Mouse (Mus musculus) limb, embryonic 14.5 days (tissue): ENCODE measurements around the gene Mdfi. TPM values are rescaled to one million over a fixed set of nuclear protein-coding genes. Genes with fewer than 3 reads are reported as not detected.

ENCODE experiments used
- ATAC-seq: fragments of 200-750 bp; cut with Nextera tagmentation; 2 replicates; pipeline ENCODE4 v1.8.0; 2017; ENCODE audit warnings: low read depth, moderate number of reproducible peaks, moderate TSS enrichment; ENCODE audit not compliant: low FRiP score
- DNase-seq: peaks from one replicate; pipeline ENCODE4 v3.0.0-alpha.2; 2015; ENCODE audit warnings: low spot score
- H3K27ac ChIP-seq: fragments of 300-500 bp; sonication (generic); replicated peaks from 2 replicates; pipeline ENCODE4 v1.5.1; 2014; ENCODE audit warnings: low read depth, mild to moderate bottlenecking, low read length, moderate library complexity, mixed read lengths
- H3K27me3 ChIP-seq: fragments of 300-500 bp; sonication (generic); 2 replicates; pipeline ENCODE4 v1.6.1; 2014; ENCODE audit warnings: low read length, mixed read lengths; ENCODE audit not compliant: control insufficient read depth, insufficient read depth
- H3K36me3 ChIP-seq: fragments of 300-500 bp; sonication (generic); 2 replicates; pipeline ENCODE4 v1.6.1; 2014; ENCODE audit warnings: mild to moderate bottlenecking, low read length, moderate library complexity, mixed read lengths; ENCODE audit not compliant: control insufficient read depth, insufficient read depth
- H3K4me1 ChIP-seq: fragments of 300-500 bp; sonication (generic); 2 replicates; pipeline ENCODE4 v1.6.1; 2014; ENCODE audit warnings: antibody characterized with exemption, low read length, mixed read lengths; ENCODE audit not compliant: control insufficient read depth, insufficient read depth
- H3K4me2 ChIP-seq: fragments of 300-500 bp; sonication (generic); replicated peaks from 2 replicates; pipeline ENCODE4 v1.6.1; 2014; ENCODE audit warnings: low read depth, mild to moderate bottlenecking, low read length, moderate library complexity; ENCODE audit not compliant: severe bottlenecking
- H3K4me3 ChIP-seq: fragments of 300-500 bp; sonication (generic); replicated peaks from 2 replicates; pipeline ENCODE4 v1.5.1; 2014; ENCODE audit warnings: low read length
- H3K9ac ChIP-seq: fragments of 300-500 bp; sonication (generic); 2 replicates; pipeline ENCODE4 v1.6.1; 2014; ENCODE audit warnings: mild to moderate bottlenecking, low read depth, low read length, moderate library complexity; ENCODE audit not compliant: severe bottlenecking
- H3K9me3 ChIP-seq: fragments of 300-500 bp; sonication (generic); 2 replicates; pipeline ENCODE4 v1.6.1; 2016; ENCODE audit warnings: low read length; ENCODE audit not compliant: control insufficient read depth
- POLR2A ChIP-seq: fragments of 200-500 bp; IDR thresholded peaks from 2 replicates; pipeline ENCODE4 v1.8.0; 2012; ENCODE audit warnings: inconsistent platforms, mild to moderate bottlenecking, moderate library complexity, borderline replicate concordance; ENCODE audit not compliant: insufficient read depth, insufficient read length; ENCODE audit errors: extremely low read depth
- WGBS: fragments of 180-500 bp; shearing (Covaris S2); extraction: QIAGEN DNeasy Blood & Tissue Kit; methylation state at CpG from one replicate; pipeline ENCODE4 v1.1.7; 2014; 5-methylcytosine and 5-hydroxymethylcytosine counted together
- polyA plus RNA-seq, 2 experiments: library from polyadenylated mRNA; depleted of rRNA in 1 of 2; stranded (reverse) in 1 of 2; unstranded in 1 of 2; fragments of >200 nt; fragmentation: Nextera tagmentation in 1 of 2; extraction: Ambion mirVana in 1 of 2; gene quantifications; 2 replicates each; pipeline versions ENCODE4 v1.2.1 to v1.2.3; 2012 to 2014

Mdfi gene
- polyA plus RNA-seq, 2 experiments = 57.5 to 281 TPM

- 61% methylated on average over 4 of the region's 4 CpGs for WGBS
- H3K27me3 ChIP-seq = no peaks in the 10 kb centered on the region
- DNase-seq (no peak), ATAC-seq (no peak)
- H3K4me1 ChIP-seq = peaks cover 6% of the 10 kb centered on the region; the same call in 1 of the 2 replicates
- H3K27ac ChIP-seq = no peak overlapping the region
- H3K4me2 ChIP-seq = no peak overlapping the region
- no peaks in the 10 kb centered on the region for H3K9me3 ChIP-seq
- no peak overlapping the region for H3K4me3 ChIP-seq
- no peak overlapping the region for H3K9ac ChIP-seq
- H3K36me3 ChIP-seq = no peaks in the 10 kb centered on the region
- no peak for TF ChIP-seq POLR2A
Observed at GRCm38 (mm10) chr17:47765986-47766385, 68.5 kb downstream of the Mdfi start.

Other genes starting within 250 kb of the Mdfi start
- 19.5 and 20.4 TPM in 2 replicates for gene Bysl, start 223.2 kb downstream of the Mdfi start, polyA plus RNA-seq (2012; rRNA removed)
- 20.6 and 24.0 TPM in 2 replicates for gene Bysl, start 223.2 kb downstream of the Mdfi start, polyA plus RNA-seq (2014; fragmentation: Nextera tagmentation; extraction: Ambion mirVana)
- 59.5 and 64.7 TPM in 2 replicates for gene Med20, start 223.1 kb downstream of the Mdfi start, polyA plus RNA-seq (2012; rRNA removed)
- 50.6 and 55.0 TPM in 2 replicates for gene Med20, start 223.1 kb downstream of the Mdfi start, polyA plus RNA-seq (2014; fragmentation: Nextera tagmentation; extraction: Ambion mirVana)
- 1.3 and 1.4 TPM in 2 replicates for gene Gm20517, start 223.1 kb downstream of the Mdfi start, polyA plus RNA-seq (2012; rRNA removed)
- 0.72 and 1.4 TPM in 2 replicates for gene Gm20517, start 223.1 kb downstream of the Mdfi start, polyA plus RNA-seq (2014; fragmentation: Nextera tagmentation; extraction: Ambion mirVana)
- 17.6 and 20.8 TPM in 2 replicates for gene Usp49, start 204.0 kb downstream of the Mdfi start, polyA plus RNA-seq (2012; rRNA removed)
- gene Usp49, start 204.0 kb downstream of the Mdfi start, polyA plus RNA-seq (2014; fragmentation: Nextera tagmentation; extraction: Ambion mirVana) = 5.0 and 5.2 TPM in 2 replicates
- gene Tomm6, start 146.3 kb downstream of the Mdfi start, polyA plus RNA-seq (2012; rRNA removed) = 106 and 130 TPM in 2 replicates
- 409 and 415 TPM in 2 replicates for gene Tomm6, start 146.3 kb downstream of the Mdfi start, polyA plus RNA-seq (2014; fragmentation: Nextera tagmentation; extraction: Ambion mirVana)
- gene Frs3, start 145.7 kb downstream of the Mdfi start, polyA plus RNA-seq (2012; rRNA removed) = 16.0 and 26.2 TPM in 2 replicates
- 5.4 TPM in 2 replicates for gene Frs3, start 145.7 kb downstream of the Mdfi start, polyA plus RNA-seq (2014; fragmentation: Nextera tagmentation; extraction: Ambion mirVana)
- 2.6 and 3.0 TPM in 2 replicates for gene Gm21981, start 140.2 kb downstream of the Mdfi start, polyA plus RNA-seq (2012; rRNA removed)
- gene Gm21981, start 140.2 kb downstream of the Mdfi start, polyA plus RNA-seq (2014; fragmentation: Nextera tagmentation; extraction: Ambion mirVana) = 1.3 and 1.7 TPM in 2 replicates
- 0.52 and 1.9 TPM in 2 replicates for gene Prickle4, start 140.0 kb downstream of the Mdfi start, polyA plus RNA-seq (2012; rRNA removed)
- gene Prickle4, start 140.0 kb downstream of the Mdfi start, polyA plus RNA-seq (2014; fragmentation: Nextera tagmentation; extraction: Ambion mirVana) = 1.3 TPM in 2 replicates
- gene Pgc, start 107.8 kb downstream of the Mdfi start, polyA plus RNA-seq (2012; rRNA removed) = 0.55 and 1.4 TPM in 2 replicates
- 0.18 and 0.23 TPM in 2 replicates for gene Pgc, start 107.8 kb downstream of the Mdfi start, polyA plus RNA-seq (2014; fragmentation: Nextera tagmentation; extraction: Ambion mirVana)
- 12.2 and 13.2 TPM in 2 replicates for gene Tfeb, start 97.7 kb downstream of the Mdfi start, polyA plus RNA-seq (2012; rRNA removed)
- 10.6 and 11.5 TPM in 2 replicates for gene Tfeb, start 97.7 kb downstream of the Mdfi start, polyA plus RNA-seq (2014; fragmentation: Nextera tagmentation; extraction: Ambion mirVana)
- 104 and 165 TPM in 2 replicates for gene Foxp4, start 90.0 kb upstream of the Mdfi start, polyA plus RNA-seq (2012; rRNA removed)
- gene Foxp4, start 90.0 kb upstream of the Mdfi start, polyA plus RNA-seq (2014; fragmentation: Nextera tagmentation; extraction: Ambion mirVana) = 38.6 and 46.0 TPM in 2 replicates
- gene 1700122O11Rik, start 203.6 kb upstream of the Mdfi start, polyA plus RNA-seq (2012; rRNA removed) = not detected in 2 replicates
- gene 1700122O11Rik, start 203.6 kb upstream of the Mdfi start, polyA plus RNA-seq (2014; fragmentation: Nextera tagmentation; extraction: Ambion mirVana) = not detected in 2 replicates